Mouse (Mus musculus): Measurements from ENCODE around the gene Hist1h2ap. TPM values are rescaled to one million over a fixed set of nuclear protein-coding genes. Genes with fewer than 3 reads are reported as not detected.
"Not testable (repeated sequence)": the region's sequence is repeated elsewhere in the genome, so short reads cannot be mapped to it uniquely, and the experiment has no call there.

The Hist1h2ap gene
- 10 to 100 TPM; 66.4 to 75.9 TPM for total RNA-seq (2021)

GRCm38 (mm10) chr13:21833461-21833860 is at the start of gene Hist1h2ap, which contains the start of gene Hist1h2br:
TSS of gene Hist1h2ap (minus strand) at chr13:21833507.
TSS of gene Hist1h2br (plus strand) at chr13:21833743.
- intact Hi-C loops (cut with DNase I); DNase-seq (ENCODE audit: extremely low spot score in 1 of 2, low spot score in 2 of 2): not testable (repeated sequence)

GRCm38 (mm10) chr13:21882760-21883405 is 49.6 kb upstream of the Hist1h2ap start:
- peak in 1 of 2 experiments; percentile 35 for DNase-seq (ENCODE audit: extremely low spot score in 1 of 2, low spot score in 2 of 2)
- intact Hi-C loops (cut with DNase I): no loop called here

GRCm38 (mm10) chr13:21881878-21882669 is 48.8 kb upstream of the Hist1h2ap start:
- intact Hi-C loops (cut with DNase I): no loop called here
- peak in 1 of 2 experiments; percentile 45 for DNase-seq (ENCODE audit: extremely low spot score in 1 of 2, low spot score in 2 of 2)

- intact Hi-C loops (cut with DNase I): no loop called here
- no peak for DNase-seq (ENCODE audit: extremely low spot score in 1 of 2, low spot score in 2 of 2)
Observed at GRCm38 (mm10) chr13:21880735-21881134, 47.4 kb upstream of the Hist1h2ap start.

GRCm38 (mm10) chr13:21865503-21865902 is 32.2 kb upstream of the Hist1h2ap start:
- DNase-seq (ENCODE audit: extremely low spot score in 1 of 2, low spot score in 2 of 2); intact Hi-C loops (cut with DNase I): not testable (repeated sequence)

GRCm38 (mm10) chr13:21861608-21862007 is 28.3 kb upstream of the Hist1h2ap start:
- DNase-seq (ENCODE audit: extremely low spot score in 1 of 2, low spot score in 2 of 2): no peak
- intact Hi-C loops (cut with DNase I): no loop called here

GRCm38 (mm10) chr13:21855698-21856162 is 22.4 kb upstream of the Hist1h2ap start:
- intact Hi-C loops (cut with DNase I): no loop called here
- peak; percentile 20 to 63 for DNase-seq (ENCODE audit: extremely low spot score in 1 of 2, low spot score in 2 of 2)

- intact Hi-C loops (cut with DNase I): no loop called here
- DNase-seq (ENCODE audit: extremely low spot score in 1 of 2, low spot score in 2 of 2): peak; percentile 52 to 59
Observed at GRCm38 (mm10) chr13:21855146-21855545, 21.8 kb upstream of the Hist1h2ap start.

- no peak for DNase-seq (ENCODE audit: extremely low spot score in 1 of 2, low spot score in 2 of 2)
- intact Hi-C loops (cut with DNase I): no loop called here
Observed at GRCm38 (mm10) chr13:21852215-21852945, 19.1 kb upstream of the Hist1h2ap start.

GRCm38 (mm10) chr13:21850696-21851095 is 17.4 kb upstream of the Hist1h2ap start:
- DNase-seq (ENCODE audit: extremely low spot score in 1 of 2, low spot score in 2 of 2); intact Hi-C loops (cut with DNase I): not testable (repeated sequence)

GRCm38 (mm10) chr13:21847883-21848282 is 14.6 kb upstream of the Hist1h2ap start:
- intact Hi-C loops (cut with DNase I): no loop called here
- DNase-seq (ENCODE audit: extremely low spot score in 1 of 2, low spot score in 2 of 2): no peak

GRCm38 (mm10) chr13:21846356-21846755 is 13.0 kb upstream of the Hist1h2ap start:
- DNase-seq (ENCODE audit: extremely low spot score in 1 of 2, low spot score in 2 of 2); intact Hi-C loops (cut with DNase I): not testable (repeated sequence)

GRCm38 (mm10) chr13:21840508-21840907 is 7.2 kb upstream of the Hist1h2ap start:
- intact Hi-C loops (cut with DNase I); DNase-seq (ENCODE audit: extremely low spot score in 1 of 2, low spot score in 2 of 2): not testable (repeated sequence)

- intact Hi-C loops (cut with DNase I); DNase-seq (ENCODE audit: extremely low spot score in 1 of 2, low spot score in 2 of 2): not testable (repeated sequence)
Observed at GRCm38 (mm10) chr13:21831418-21832394, 1.6 kb downstream of the Hist1h2ap start, which contains the start of gene Hist1h4n. TSS of gene Hist1h4n (minus strand) at chr13:21832196.

- intact Hi-C loops (cut with DNase I): no loop called here
- DNase-seq (ENCODE audit: extremely low spot score in 1 of 2, low spot score in 2 of 2): peak in 1 of 2 experiments; percentile 7
Observed at GRCm38 (mm10) chr13:21830344-21830743, 3.0 kb downstream of the Hist1h2ap start.

- intact Hi-C loops (cut with DNase I): no loop called here
- DNase-seq (ENCODE audit: extremely low spot score in 1 of 2, low spot score in 2 of 2): no peak
Observed at GRCm38 (mm10) chr13:21828511-21828910, 4.8 kb downstream of the Hist1h2ap start.

- DNase-seq (ENCODE audit: extremely low spot score in 1 of 2, low spot score in 2 of 2); intact Hi-C loops (cut with DNase I): not testable (repeated sequence)
Observed at GRCm38 (mm10) chr13:21820082-21820890, 13.0 kb downstream of the Hist1h2ap start.

Data from left cerebral cortex, postnatal 10 days (tissue).